Mouse (Mus musculus) hindbrain, postnatal 0 days (tissue): ENCODE measurements at regions not wholly inside any gene's neighbourhood (a gene's known extent, or its start where the extent isn't known, plus 50 kb on each side); places are given as distances from the start of the nearest gene placed in this dataset.

Experiments used
- ATAC-seq: fragments of 200-750 bp; cut with Nextera tagmentation; 2 replicates; pipeline ENCODE4 v1.8.0; 2017; ENCODE audit warnings: mild to moderate bottlenecking, moderate TSS enrichment, moderate library complexity
- DNase-seq: peaks from one replicate; pipeline ENCODE4 v3.0.0-alpha.2; 2015; ENCODE audit warnings: low spot score
- H3K27ac ChIP-seq: fragments of 300-500 bp; sonication (generic); 2 replicates; pipeline ENCODE4 v1.5.1; 2014; ENCODE audit warnings: mild to moderate bottlenecking
- H3K27me3 ChIP-seq: fragments of 300-500 bp; sonication (generic); 2 replicates; pipeline ENCODE4 v1.6.1; 2014; ENCODE audit warnings: low read length, mixed read lengths; ENCODE audit not compliant: insufficient read depth
- H3K36me3 ChIP-seq: fragments of 300-500 bp; sonication (generic); 2 replicates; pipeline ENCODE4 v1.6.1; 2014; ENCODE audit warnings: low read length, mixed read lengths; ENCODE audit not compliant: insufficient read depth
- H3K4me1 ChIP-seq: fragments of 300-500 bp; sonication (generic); 2 replicates; pipeline ENCODE4 v1.6.1; 2014; ENCODE audit warnings: antibody characterized with exemption, low read length, mixed read lengths; ENCODE audit not compliant: insufficient read depth
- H3K4me2 ChIP-seq: fragments of 300-500 bp; sonication (generic); 2 replicates; pipeline ENCODE4 v1.6.1; 2014; ENCODE audit warnings: low read depth, mild to moderate bottlenecking, low read length, moderate library complexity, mixed read lengths
- H3K4me3 ChIP-seq: fragments of 300-500 bp; sonication (generic); 2 replicates; pipeline ENCODE4 v1.5.1; 2014; ENCODE audit warnings: low read length
- H3K9ac ChIP-seq: fragments of 300-500 bp; sonication (generic); replicated peaks from 2 replicates; pipeline ENCODE4 v1.6.1; 2014; ENCODE audit warnings: mild to moderate bottlenecking, low read length, moderate library complexity, mixed read lengths
- H3K9me3 ChIP-seq: fragments of 300-500 bp; sonication (generic); 2 replicates; pipeline ENCODE4 v1.6.1; 2016; ENCODE audit warnings: low read length, mixed read lengths
- CTCF ChIP-seq: IDR thresholded peaks from 2 replicates; pipeline ENCODE4 v1.5.1; 2016; ENCODE audit warnings: antibody characterized with exemption, control low read depth, low read depth
- WGBS: fragments of 180-500 bp; shearing (Covaris S2); extraction: QIAGEN DNeasy Blood & Tissue Kit; methylation state at CpG from one replicate; pipeline ENCODE4 v1.1.7; 2014; 5-methylcytosine and 5-hydroxymethylcytosine counted together

- Histone ChIP-seq H3K9ac (no peak overlapping the region), H3K27ac (no peak overlapping the region), H3K36me3 (no peaks in the 10 kb centered on the region), H3K4me2 (no peak overlapping the region), H3K4me3 (no peak overlapping the region), H3K4me1 (no peaks in the 10 kb centered on the region), H3K27me3 (no peaks in the 10 kb centered on the region), H3K9me3 (no peaks in the 10 kb centered on the region)
- no peak for ATAC-seq
- no peak for DNase-seq
- 59% methylated on average over 3 of the region's 3 CpGs for WGBS
- TF ChIP-seq CTCF, result no peak
Observed at GRCm38 (mm10) chr1:67359824-67360223, 237.0 kb downstream of the Cps1 start.

DNA sequence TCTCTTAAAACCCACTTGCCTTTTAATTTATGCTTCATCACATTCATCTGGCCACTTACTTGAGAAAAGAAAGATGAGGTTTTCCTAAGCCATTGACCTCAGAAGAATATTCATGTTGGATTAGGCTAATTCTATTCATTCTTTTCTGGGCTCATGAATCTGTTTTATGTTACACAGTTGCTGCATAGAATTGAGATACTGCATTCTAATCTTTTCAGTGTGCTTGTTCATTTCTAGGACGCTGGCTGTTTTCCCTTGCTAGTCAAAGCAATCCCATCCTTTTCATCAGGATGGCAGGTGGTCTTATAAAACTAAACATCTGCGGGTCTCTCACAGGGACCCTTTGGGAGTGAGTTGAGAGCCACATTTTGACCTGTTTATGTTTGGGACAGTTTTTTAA is 243.2 kb downstream of the Cps1 start:
- H3K9me3 ChIP-seq, result no peaks in the 10 kb centered on the region
- no peak overlapping the region for H3K4me2 ChIP-seq
- H3K27ac ChIP-seq, result no peak overlapping the region
- no peak for TF ChIP-seq CTCF
- ATAC-seq, result no peak
- H3K4me3 ChIP-seq, result no peak overlapping the region
- H3K4me1 ChIP-seq, result no peaks in the 10 kb centered on the region
- no peaks in the 10 kb centered on the region for H3K36me3 ChIP-seq
- no peak overlapping the region for H3K9ac ChIP-seq
- H3K27me3 ChIP-seq, result no peaks in the 10 kb centered on the region
- DNase-seq, result peak; percentile 31
- 10% methylated on average over 2 of the region's 2 CpGs for WGBS

GRCm38 (mm10) chr1:67366485-67366884 is 243.7 kb downstream of the Cps1 start:
- ATAC-seq, result no peak
- Histone ChIP-seq H3K4me3 (no peak overlapping the region), H3K36me3 (no peaks in the 10 kb centered on the region), H3K4me2 (no peak overlapping the region), H3K27ac (no peak overlapping the region), H3K4me1 (no peaks in the 10 kb centered on the region), H3K9ac (no peak overlapping the region), H3K9me3 (no peaks in the 10 kb centered on the region), H3K27me3 (no peaks in the 10 kb centered on the region)
- no peak for DNase-seq
- WGBS, result 20% methylated on average over 4 of the region's 4 CpGs
- TF ChIP-seq CTCF, result no peak

GRCm38 (mm10) chr1:67382366-67382765 is 259.5 kb downstream of the Cps1 start:
- H3K27ac ChIP-seq, result no peak overlapping the region
- no peaks in the 10 kb centered on the region for H3K4me1 ChIP-seq
- no peak overlapping the region for H3K4me2 ChIP-seq
- H3K36me3 ChIP-seq, result no peaks in the 10 kb centered on the region
- 88% methylated on average over 1 of the region's 1 CpGs for WGBS
- H3K9me3 ChIP-seq, result no peaks in the 10 kb centered on the region
- no peak overlapping the region for H3K9ac ChIP-seq
- H3K4me3 ChIP-seq, result no peak overlapping the region
- no peak for ATAC-seq
- TF ChIP-seq CTCF, result no peak
- H3K27me3 ChIP-seq, result no peaks in the 10 kb centered on the region
- DNase-seq, result no peak

- no peak overlapping the region for H3K27ac ChIP-seq
- H3K36me3 ChIP-seq, result no peaks in the 10 kb centered on the region
- no peak overlapping the region for H3K4me2 ChIP-seq
- no peaks in the 10 kb centered on the region for H3K9me3 ChIP-seq
- H3K9ac ChIP-seq, result no peak overlapping the region
- TF ChIP-seq CTCF, result no peak
- no peak overlapping the region for H3K4me3 ChIP-seq
- ATAC-seq, result no peak
- H3K4me1 ChIP-seq, result no peaks in the 10 kb centered on the region
- no peak for DNase-seq
- H3K27me3 ChIP-seq, result no peaks in the 10 kb centered on the region
Observed at GRCm38 (mm10) chr1:67385377-67385776, 262.6 kb downstream of the Cps1 start.

DNA sequence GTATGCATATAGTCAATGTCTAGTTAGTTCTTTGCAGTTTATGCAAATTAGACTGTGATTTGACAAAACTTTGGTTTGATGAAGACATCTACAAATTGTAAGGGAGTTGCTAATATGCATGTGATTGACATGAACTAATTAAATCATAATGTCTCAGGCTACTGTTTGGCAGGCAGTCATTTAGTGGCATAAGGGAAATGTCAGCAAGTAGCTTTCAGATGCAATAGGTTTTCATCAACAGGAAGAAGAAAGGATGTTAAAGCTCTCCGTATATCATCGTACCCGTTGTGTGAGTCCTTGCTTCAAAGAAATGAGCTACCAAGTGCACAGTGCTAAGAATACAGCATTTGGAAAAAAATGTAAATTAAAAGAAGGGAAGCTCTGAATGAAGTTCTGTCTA is 264.1 kb downstream of the Cps1 start:
- Histone ChIP-seq H3K9me3 (no peaks in the 10 kb centered on the region), H3K36me3 (no peaks in the 10 kb centered on the region), H3K9ac (no peak overlapping the region), H3K27me3 (no peaks in the 10 kb centered on the region), H3K4me1 (no peaks in the 10 kb centered on the region), H3K4me3 (no peak overlapping the region), H3K27ac (no peak overlapping the region), H3K4me2 (no peak overlapping the region)
- no peak for TF ChIP-seq CTCF
- ATAC-seq, result no peak
- 57% methylated on average over 3 of the region's 3 CpGs for WGBS
- no peak for DNase-seq

- Histone ChIP-seq H3K4me3 (no peak overlapping the region), H3K27me3 (no peaks in the 10 kb centered on the region), H3K36me3 (no peaks in the 10 kb centered on the region), H3K9ac (no peak overlapping the region), H3K4me1 (no peaks in the 10 kb centered on the region), H3K4me2 (peak overlapping the region; percentile 16; the same call in 1 of the 2 replicates), H3K9me3 (no peaks in the 10 kb centered on the region), H3K27ac (peak overlapping the region; percentile 33; the same call in 1 of the 2 replicates)
- no peak for TF ChIP-seq CTCF
- WGBS, result 57% methylated on average over 10 of the region's 10 CpGs
- ATAC-seq (peak; percentile 95), DNase-seq (peak; percentile 65)
Observed at GRCm38 (mm10) chr1:67397757-67398446, 275.1 kb downstream of the Cps1 start.
